Mouse (Mus musculus) neural tube, embryonic 12.5 days (tissue): ENCODE data around the gene Pip5kl1. TPM values are rescaled to one million over a fixed set of nuclear protein-coding genes. Genes with fewer than 3 reads are reported as not detected.

ENCODE experiments used
- polyA plus RNA-seq: library from polyadenylated mRNA; unstranded; fragments of >200 nt; fragmentation: Nextera tagmentation; extraction: Ambion mirVana; gene quantifications from 2 replicates; pipeline ENCODE4 v1.2.1, GENCODE M21; 2016

The Pip5kl1 gene
- polyA plus RNA-seq, 1 experiment from 2014 or later, result 4.0 TPM

Other genes starting within 250 kb of the Pip5kl1 start
- gene Ciz1, start 222.5 kb upstream of the Pip5kl1 start, polyA plus RNA-seq, result 55.8 and 57.6 TPM in 2 replicates
- gene Dnm1, start 221.5 kb upstream of the Pip5kl1 start, polyA plus RNA-seq, result 35.4 and 41.1 TPM in 2 replicates
- gene 1110008P14Rik, start 192.9 kb upstream of the Pip5kl1 start, polyA plus RNA-seq, result 86.4 and 87.9 TPM in 2 replicates
- 0.68 and 1.1 TPM in 2 replicates for gene Lcn2, start 186.5 kb upstream of the Pip5kl1 start, polyA plus RNA-seq
- 35.8 and 40.5 TPM in 2 replicates for gene Ptges2, start 178.9 kb upstream of the Pip5kl1 start, polyA plus RNA-seq
- 5.7 and 6.0 TPM in 2 replicates for gene Naif1, start 124.3 kb upstream of the Pip5kl1 start, polyA plus RNA-seq
- gene Slc25a25, start 123.4 kb upstream of the Pip5kl1 start, polyA plus RNA-seq, result 41.6 and 44.0 TPM in 2 replicates
- gene Fam102a, start 39.5 kb upstream of the Pip5kl1 start, polyA plus RNA-seq, result 11.5 and 14.4 TPM in 2 replicates
- gene Dpm2, start 3.9 kb upstream of the Pip5kl1 start, polyA plus RNA-seq, result 121 and 124 TPM in 2 replicates
- gene 9430097D07Rik, start 887 bp downstream of the Pip5kl1 start, polyA plus RNA-seq, result 0.25 and 0.69 TPM in 2 replicates
- gene St6galnac4, start 12.3 kb downstream of the Pip5kl1 start, polyA plus RNA-seq, result 20.4 and 21.4 TPM in 2 replicates
- 10.1 and 11.5 TPM in 2 replicates for gene St6galnac6, start 24.9 kb downstream of the Pip5kl1 start, polyA plus RNA-seq
- gene Ak1, start 47.0 kb downstream of the Pip5kl1 start, polyA plus RNA-seq, result 46.6 and 50.4 TPM in 2 replicates
- gene Eng, start 71.8 kb downstream of the Pip5kl1 start, polyA plus RNA-seq, result 28.8 and 33.0 TPM in 2 replicates
- gene Fpgs, start 129.3 kb downstream of the Pip5kl1 start, polyA plus RNA-seq, result 16.4 and 17.3 TPM in 2 replicates
- 97.8 and 103 TPM in 2 replicates for gene Cdk9, start 138.3 kb downstream of the Pip5kl1 start, polyA plus RNA-seq
- 41.8 and 45.1 TPM in 2 replicates for gene Sh2d3c, start 146.3 kb downstream of the Pip5kl1 start, polyA plus RNA-seq
- gene 6330409D20Rik, start 166.2 kb downstream of the Pip5kl1 start, polyA plus RNA-seq, result 2.1 and 3.1 TPM in 2 replicates
- gene Tor2a, start 182.4 kb downstream of the Pip5kl1 start, polyA plus RNA-seq, result 55.5 and 56.1 TPM in 2 replicates
- 0.32 and 1.2 TPM in 2 replicates for gene Ttc16, start 200.8 kb downstream of the Pip5kl1 start, polyA plus RNA-seq
- gene Ptrh1, start 201.0 kb downstream of the Pip5kl1 start, polyA plus RNA-seq, result 4.3 and 5.5 TPM in 2 replicates
- gene Cfap157, start 209.6 kb downstream of the Pip5kl1 start, polyA plus RNA-seq, result 0.82 and 1.6 TPM in 2 replicates